Mouse (Mus musculus): ENCODE results near the gene Fignl1. TPM values are rescaled to one million over a fixed set of nuclear protein-coding genes. Genes with fewer than 3 reads are reported as not detected.

Gene Fignl1
- total and polyA plus RNA-seq, 3 experiments, result 3.6 to 120 (median 97.4) TPM

DNA sequence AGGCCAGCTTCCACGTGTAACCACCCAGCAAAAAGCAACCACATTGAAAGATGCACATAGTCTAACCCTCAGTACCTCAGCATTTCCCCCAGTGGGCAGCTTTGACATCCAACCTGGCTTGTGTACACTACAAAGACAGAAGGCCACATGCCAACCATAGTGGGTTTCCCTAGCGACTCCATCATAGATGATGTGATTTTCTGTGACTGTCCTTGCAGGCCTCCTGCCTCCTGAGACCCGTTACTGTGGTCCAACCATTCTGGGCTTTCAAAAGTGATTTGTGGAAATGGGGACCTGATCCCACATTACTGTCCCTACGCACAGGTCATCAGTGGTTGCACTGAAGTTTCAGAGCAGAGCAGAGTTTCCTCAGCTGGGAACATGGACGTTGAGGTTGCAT is 33.9 kb downstream of the Fignl1 start:
- no peak overlapping the region for H3K4me3 ChIP-seq (ENCODE audit: low read depth, low read length)
- ATAC-seq (ENCODE audit: extremely low read depth, insufficient number of reproducible peaks, low FRiP score, poor library complexity, severe bottlenecking) (no peak), DNase-seq (ENCODE audit: low spot score) (no peak)
- peaks cover 55% of the 10 kb centered on the region for H3K36me3 ChIP-seq (replicated peaks)
- TF ChIP-seq CTCF (IDR thresholded peaks at IDR 0.05; ENCODE audit: low read depth, low read length), result no peak
- no peak for TF ChIP-seq TAL1 (conservative IDR thresholded peaks at IDR 0.05; ENCODE audit: low read depth, low read length)
- TF ChIP-seq GATA1 (IDR thresholded peaks at IDR 0.05; ENCODE audit: borderline replicate concordance, low read length), result no peak
- no peak for TF ChIP-seq POLR2AphosphoS5 (IDR thresholded peaks at IDR 0.05; ENCODE audit: insufficient replicate concordance, low read depth, low read length)
- no peak for TF ChIP-seq GATA2 (IDR thresholded peaks at IDR 0.05; ENCODE audit: borderline replicate concordance, low read depth, low read length)
- peaks cover 8% of the 10 kb centered on the region; the same call in 1 of the 2 replicates for H3K4me1 ChIP-seq (ENCODE audit: insufficient read depth, low read depth, low read length)
- no peaks in the 10 kb centered on the region for H3K9me3 ChIP-seq (replicated peaks)
- peaks cover under 1% of the 10 kb centered on the region for H3K27me3 ChIP-seq (ENCODE audit: insufficient read depth, low read length)

DNA sequence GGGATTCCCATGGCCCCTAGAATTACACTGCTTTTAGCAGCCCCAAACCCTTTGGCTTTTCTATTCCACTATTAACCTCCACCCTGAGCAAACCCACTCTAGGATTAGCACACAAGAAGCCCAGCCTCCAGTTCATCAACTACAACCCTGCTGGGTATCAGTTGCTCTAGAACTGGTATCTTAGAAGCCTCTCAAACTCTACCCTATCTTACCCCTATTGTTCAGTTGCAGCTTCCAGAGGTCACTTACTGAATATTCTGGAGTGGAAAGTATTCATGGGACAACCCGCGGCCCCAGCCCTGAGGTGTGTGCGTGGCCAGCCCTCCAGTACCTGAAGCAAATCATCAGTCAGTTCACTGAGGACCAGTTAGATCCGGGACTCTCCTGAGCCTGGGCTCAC is 34.4 kb downstream of the Fignl1 start:
- Histone ChIP-seq H3K27me3 (ENCODE audit: insufficient read depth, low read length) (no peaks in the 10 kb centered on the region; the same call in 1 of the 2 replicates), H3K4me3 (ENCODE audit: low read depth, low read length) (no peak overlapping the region), H3K4me1 (ENCODE audit: insufficient read depth, low read depth, low read length) (peaks cover 9% of the 10 kb centered on the region; the same call in 1 of the 2 replicates), H3K9me3 (replicated peaks) (no peaks in the 10 kb centered on the region), H3K36me3 (replicated peaks) (peaks cover 60% of the 10 kb centered on the region)
- TF ChIP-seq POLR2AphosphoS5 (IDR thresholded peaks at IDR 0.05; ENCODE audit: insufficient replicate concordance, low read depth, low read length), result no peak
- no peak for TF ChIP-seq TAL1 (conservative IDR thresholded peaks at IDR 0.05; ENCODE audit: low read depth, low read length)
- TF ChIP-seq CTCF (IDR thresholded peaks at IDR 0.05; ENCODE audit: low read depth, low read length), result no peak
- no peak for TF ChIP-seq GATA1 (IDR thresholded peaks at IDR 0.05; ENCODE audit: borderline replicate concordance, low read length)
- TF ChIP-seq GATA2 (IDR thresholded peaks at IDR 0.05; ENCODE audit: borderline replicate concordance, low read depth, low read length), result no peak
- ATAC-seq (ENCODE audit: extremely low read depth, insufficient number of reproducible peaks, low FRiP score, poor library complexity, severe bottlenecking) (no peak), DNase-seq (ENCODE audit: low spot score) (no peak)

DNA sequence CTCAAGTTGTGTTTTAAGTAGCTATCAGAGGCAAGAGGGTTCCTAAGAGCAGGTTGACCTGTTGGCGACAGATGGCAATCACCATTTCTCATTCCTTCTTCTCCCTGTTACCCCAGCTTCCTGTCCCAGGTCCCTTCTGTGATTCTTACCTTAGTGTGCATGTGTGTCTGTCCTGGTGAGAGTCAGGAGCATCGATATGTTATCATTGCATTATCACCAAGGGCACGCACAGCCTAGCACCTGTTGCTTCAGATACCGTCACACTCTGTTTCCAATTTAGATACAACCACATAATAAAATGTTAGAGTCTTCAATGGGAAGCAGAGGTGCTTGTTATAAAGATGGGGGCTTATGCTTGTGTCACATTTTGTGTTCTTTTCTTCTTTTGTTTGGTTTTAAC is 36.6 kb downstream of the Fignl1 start:
- H3K9me3 ChIP-seq (replicated peaks), result no peaks in the 10 kb centered on the region
- ATAC-seq (ENCODE audit: extremely low read depth, insufficient number of reproducible peaks, low FRiP score, poor library complexity, severe bottlenecking) (no peak), DNase-seq (ENCODE audit: low spot score) (no peak)
- peaks cover 17% of the 10 kb centered on the region for H3K4me1 ChIP-seq (ENCODE audit: insufficient read depth, low read depth, low read length)
- no peaks in the 10 kb centered on the region for H3K27me3 ChIP-seq (ENCODE audit: insufficient read depth, low read length)
- peaks cover 79% of the 10 kb centered on the region for H3K36me3 ChIP-seq (replicated peaks)
- H3K4me3 ChIP-seq (ENCODE audit: low read depth, low read length), result no peak overlapping the region
- TF ChIP-seq GATA1 (IDR thresholded peaks at IDR 0.05; ENCODE audit: borderline replicate concordance, low read length) (no peak), GATA2 (IDR thresholded peaks at IDR 0.05; ENCODE audit: borderline replicate concordance, low read depth, low read length) (no peak), POLR2AphosphoS5 (IDR thresholded peaks at IDR 0.05; ENCODE audit: insufficient replicate concordance, low read depth, low read length) (no peak), TAL1 (conservative IDR thresholded peaks at IDR 0.05; ENCODE audit: low read depth, low read length) (no peak), CTCF (IDR thresholded peaks at IDR 0.05; ENCODE audit: low read depth, low read length) (no peak)

DNA sequence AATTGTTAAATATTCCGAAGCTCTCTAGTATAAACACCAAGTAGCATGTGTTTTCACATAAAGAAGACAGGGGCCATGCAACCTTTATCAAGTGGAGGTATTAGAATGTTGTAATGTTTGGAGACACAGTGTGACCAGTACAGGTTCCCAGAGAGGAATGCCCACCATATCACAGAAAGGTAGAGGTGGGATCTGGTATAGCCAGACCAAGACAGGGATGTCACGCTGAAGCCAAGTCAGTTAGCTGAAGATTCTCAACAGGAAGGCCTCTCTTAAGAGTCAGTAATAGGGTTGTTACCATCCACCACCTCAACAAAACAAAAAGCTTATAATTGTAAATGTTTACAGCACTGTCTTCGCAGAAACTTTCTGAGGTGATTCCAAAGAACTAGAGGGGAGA is 38.1 kb downstream of the Fignl1 start:
- no peak for TF ChIP-seq TAL1 (conservative IDR thresholded peaks at IDR 0.05; ENCODE audit: low read depth, low read length)
- TF ChIP-seq CTCF (IDR thresholded peaks at IDR 0.05; ENCODE audit: low read depth, low read length), result no peak
- TF ChIP-seq POLR2AphosphoS5 (IDR thresholded peaks at IDR 0.05; ENCODE audit: insufficient replicate concordance, low read depth, low read length), result no peak
- no peak for TF ChIP-seq GATA1 (IDR thresholded peaks at IDR 0.05; ENCODE audit: borderline replicate concordance, low read length)
- TF ChIP-seq GATA2 (IDR thresholded peaks at IDR 0.05; ENCODE audit: borderline replicate concordance, low read depth, low read length), result no peak
- DNase-seq (ENCODE audit: low spot score) (no peak), ATAC-seq (ENCODE audit: extremely low read depth, insufficient number of reproducible peaks, low FRiP score, poor library complexity, severe bottlenecking) (no peak)
- Histone ChIP-seq H3K36me3 (replicated peaks) (peaks cover 92% of the 10 kb centered on the region), H3K27me3 (ENCODE audit: insufficient read depth, low read length) (no peaks in the 10 kb centered on the region), H3K9me3 (replicated peaks) (no peaks in the 10 kb centered on the region), H3K4me3 (ENCODE audit: low read depth, low read length) (no peak overlapping the region), H3K4me1 (ENCODE audit: insufficient read depth, low read depth, low read length) (peaks cover 23% of the 10 kb centered on the region)

DNA sequence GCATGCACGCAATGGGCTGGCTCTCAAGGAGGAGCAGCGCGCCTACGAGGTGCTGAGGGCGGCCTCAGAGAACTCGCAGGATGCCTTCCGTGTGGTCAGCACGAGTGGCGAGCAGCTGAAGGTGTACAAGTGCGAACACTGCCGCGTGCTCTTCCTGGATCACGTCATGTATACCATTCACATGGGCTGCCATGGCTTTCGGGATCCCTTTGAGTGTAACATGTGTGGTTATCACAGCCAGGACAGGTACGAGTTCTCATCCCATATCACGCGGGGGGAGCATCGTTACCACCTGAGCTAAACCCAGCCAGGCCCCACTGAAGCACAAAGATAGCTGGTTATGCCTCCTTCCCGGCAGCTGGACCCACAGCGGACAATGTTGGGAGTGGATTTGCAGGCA is 39.5 kb downstream of the Fignl1 start:
- DNase-seq (ENCODE audit: low spot score) (no peak), ATAC-seq (ENCODE audit: extremely low read depth, insufficient number of reproducible peaks, low FRiP score, poor library complexity, severe bottlenecking) (no peak)
- H3K9me3 ChIP-seq (replicated peaks), result no peaks in the 10 kb centered on the region
- H3K27me3 ChIP-seq (ENCODE audit: insufficient read depth, low read length), result no peaks in the 10 kb centered on the region
- H3K4me1 ChIP-seq (ENCODE audit: insufficient read depth, low read depth, low read length), result peaks cover 27% of the 10 kb centered on the region
- H3K36me3 ChIP-seq (replicated peaks), result peaks cover 89% of the 10 kb centered on the region
- TF ChIP-seq POLR2AphosphoS5 (IDR thresholded peaks at IDR 0.05; ENCODE audit: insufficient replicate concordance, low read depth, low read length) (no peak), GATA2 (IDR thresholded peaks at IDR 0.05; ENCODE audit: borderline replicate concordance, low read depth, low read length) (no peak), CTCF (IDR thresholded peaks at IDR 0.05; ENCODE audit: low read depth, low read length) (no peak)
- no peak overlapping the region for H3K4me3 ChIP-seq (ENCODE audit: low read depth, low read length)

DNA sequence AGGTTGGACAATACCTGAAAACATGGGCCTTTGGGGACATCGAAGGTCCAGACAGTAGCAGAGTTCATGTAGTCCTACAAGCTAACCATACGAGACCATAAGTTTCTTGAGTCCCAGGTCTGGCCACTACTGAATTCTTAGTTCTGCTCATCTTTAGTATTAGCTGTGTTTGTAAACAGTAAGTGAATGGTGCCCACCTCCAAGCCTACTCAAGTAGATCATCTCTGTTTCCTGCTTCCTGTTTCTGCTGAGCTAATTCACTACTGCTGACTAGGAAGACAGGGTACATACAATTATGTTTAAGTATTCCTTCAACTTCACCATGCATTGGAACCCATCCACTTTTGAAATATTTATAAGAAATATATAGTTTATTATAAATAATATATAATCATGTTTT is 40.7 kb downstream of the Fignl1 start:
- peaks cover 33% of the 10 kb centered on the region for H3K4me1 ChIP-seq (ENCODE audit: insufficient read depth, low read depth, low read length)
- no peaks in the 10 kb centered on the region for H3K9me3 ChIP-seq (replicated peaks)
- H3K27me3 ChIP-seq (ENCODE audit: insufficient read depth, low read length), result no peaks in the 10 kb centered on the region
- DNase-seq (ENCODE audit: low spot score) (no peak), ATAC-seq (ENCODE audit: extremely low read depth, insufficient number of reproducible peaks, low FRiP score, poor library complexity, severe bottlenecking) (no peak)
- H3K36me3 ChIP-seq (replicated peaks), result peaks cover 88% of the 10 kb centered on the region
- no peak overlapping the region for H3K4me3 ChIP-seq (ENCODE audit: low read depth, low read length)
- TF ChIP-seq POLR2AphosphoS5 (IDR thresholded peaks at IDR 0.05; ENCODE audit: insufficient replicate concordance, low read depth, low read length) (no peak), CTCF (IDR thresholded peaks at IDR 0.05; ENCODE audit: low read depth, low read length) (no peak), TAL1 (conservative IDR thresholded peaks at IDR 0.05; ENCODE audit: low read depth, low read length) (no peak), GATA2 (IDR thresholded peaks at IDR 0.05; ENCODE audit: borderline replicate concordance, low read depth, low read length) (no peak), GATA1 (IDR thresholded peaks at IDR 0.05; ENCODE audit: borderline replicate concordance, low read length) (no peak)
